Mouse (Mus musculus) hindbrain, embryonic 16.5 days (tissue): ENCODE data around the gene Ggact. TPM values are rescaled to one million over a fixed set of nuclear protein-coding genes. Genes with fewer than 3 reads are reported as not detected.

ENCODE experiments used
- ATAC-seq: fragments of 200-750 bp; cut with Nextera tagmentation; 2 replicates; pipeline ENCODE4 v1.8.0; 2017; ENCODE audit warnings: moderate TSS enrichment, moderate library complexity
- H3K27ac ChIP-seq: fragments of 300-500 bp; sonication (generic); 2 replicates; pipeline ENCODE4 v1.5.1; 2014; ENCODE audit warnings: low read depth, mild to moderate bottlenecking, control low read depth, low read length, moderate library complexity
- H3K27me3 ChIP-seq: fragments of 300-500 bp; sonication (generic); replicated peaks from 2 replicates; pipeline ENCODE4 v1.6.1; 2014; ENCODE audit warnings: low read length; ENCODE audit not compliant: control insufficient read depth, insufficient read depth
- H3K36me3 ChIP-seq: fragments of 300-500 bp; sonication (generic); 2 replicates; pipeline ENCODE4 v1.6.1; 2014; ENCODE audit warnings: mild to moderate bottlenecking, low read length, moderate library complexity, mixed read lengths; ENCODE audit not compliant: control insufficient read depth, insufficient read depth
- H3K4me1 ChIP-seq: fragments of 300-500 bp; sonication (generic); 2 replicates; pipeline ENCODE4 v1.6.1; 2014; ENCODE audit warnings: low read depth, low read length; ENCODE audit not compliant: control insufficient read depth, insufficient read depth
- H3K4me2 ChIP-seq: fragments of 300-500 bp; sonication (generic); 2 replicates; pipeline ENCODE4 v1.6.1; 2014; ENCODE audit warnings: mild to moderate bottlenecking, low read length, control low read depth, moderate library complexity
- H3K4me3 ChIP-seq: fragments of 300-500 bp; sonication (generic); 2 replicates; pipeline ENCODE4 v1.5.1; 2014; ENCODE audit warnings: mild to moderate bottlenecking, low read length, control low read depth, moderate library complexity
- H3K9ac ChIP-seq: fragments of 300-500 bp; sonication (generic); 2 replicates; pipeline ENCODE4 v1.6.1; 2014; ENCODE audit warnings: low read depth, mild to moderate bottlenecking, control low read depth, low read length, moderate library complexity
- H3K9me3 ChIP-seq: fragments of 300-500 bp; sonication (generic); 2 replicates; pipeline ENCODE4 v1.6.1; 2014; ENCODE audit warnings: mild to moderate bottlenecking, low read length, moderate library complexity; ENCODE audit not compliant: control insufficient read depth
- WGBS: fragments of 180-500 bp; shearing (Covaris S2); extraction: QIAGEN DNeasy Blood & Tissue Kit; methylation state at CpG from one replicate; pipeline ENCODE4 v1.1.7; 2014; 5-methylcytosine and 5-hydroxymethylcytosine counted together
- polyA plus RNA-seq: library from polyadenylated mRNA; unstranded; fragments of >200 nt; fragmentation: Nextera tagmentation; extraction: Ambion mirVana; gene quantifications from 2 replicates; pipeline ENCODE4 v1.2.1, GENCODE M21; 2015

Gene Ggact
- polyA plus RNA-seq: 13.6 and 14.7 TPM in 2 replicates

DNA sequence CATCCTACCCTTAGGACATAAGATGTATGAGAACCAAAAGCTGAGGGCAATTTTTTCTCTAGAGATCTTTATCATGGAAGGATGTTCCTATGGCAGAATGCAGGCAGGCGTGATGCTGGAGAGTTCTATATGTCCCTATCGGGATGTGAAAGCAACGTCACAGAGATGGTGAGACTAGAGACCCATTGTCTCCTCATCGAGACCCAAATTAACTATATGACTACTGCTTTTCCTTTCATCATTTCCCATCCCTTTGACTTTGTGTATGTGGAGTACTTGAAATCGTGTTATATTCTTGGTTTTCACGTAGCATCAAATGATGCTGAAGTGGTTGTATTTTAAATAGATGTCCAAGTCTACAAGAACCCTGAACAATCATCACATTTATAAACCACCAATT lies at the start of gene Ggact:
TSS of gene Ggact (minus strand) at position 101 of the 400 bp plus-strand sequence.
- ATAC-seq: peak; percentile 30; the same call in 1 of the 2 replicates
- H3K27ac ChIP-seq: peak within 1 kb of the TSS; percentile 46; the same call in 1 of the 2 replicates

DNA sequence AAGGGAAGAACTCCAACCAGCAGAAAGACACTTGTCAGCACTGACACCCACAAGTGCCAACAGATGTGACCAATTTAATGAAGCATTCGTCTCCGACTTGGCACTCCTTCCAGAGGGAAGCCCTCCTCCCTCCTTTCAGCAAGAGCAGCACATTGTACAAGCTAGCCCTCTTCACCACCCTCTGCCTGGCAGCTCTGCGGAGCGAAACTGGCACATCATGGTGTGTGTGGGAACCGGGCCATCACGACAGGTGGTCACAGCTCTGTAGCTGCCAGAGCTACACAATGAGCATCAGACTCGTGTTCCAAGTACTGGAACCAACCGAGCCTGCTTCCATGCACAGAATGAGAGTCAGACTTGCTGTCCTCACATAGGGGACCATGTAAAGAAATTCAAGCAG lies 44.4 kb upstream of the Ggact start:
- Histone ChIP-seq H3K9me3 (no peaks in the 10 kb centered on the region), H3K4me2 (no peak overlapping the region), H3K9ac (no peak overlapping the region), H3K27me3 (no peaks in the 10 kb centered on the region), H3K4me1 (no peaks in the 10 kb centered on the region), H3K27ac (no peak overlapping the region), H3K36me3 (no peaks in the 10 kb centered on the region), H3K4me3 (no peak overlapping the region)
- WGBS: 50% methylated on average over 8 of the region's 8 CpGs
- peak; percentile 99 for ATAC-seq

More for the DNA sequence above, at the start of gene Ggact:
- Histone ChIP-seq H3K9ac (peak within 1 kb of the TSS; percentile 72), H3K27me3 (no peaks in the 10 kb centered on the region), H3K36me3 (no peaks in the 10 kb centered on the region), H3K4me2 (peak within 1 kb of the TSS; percentile 84), H3K4me1 (peaks cover 5% of the 10 kb centered on the region; the same call in 1 of the 2 replicates), H3K4me3 (peak within 1 kb of the TSS; percentile 59), H3K9me3 (peaks cover 2% of the 10 kb centered on the region; the same call in 1 of the 2 replicates)
- 76% methylated on average over 6 of the region's 6 CpGs for WGBS

DNA sequence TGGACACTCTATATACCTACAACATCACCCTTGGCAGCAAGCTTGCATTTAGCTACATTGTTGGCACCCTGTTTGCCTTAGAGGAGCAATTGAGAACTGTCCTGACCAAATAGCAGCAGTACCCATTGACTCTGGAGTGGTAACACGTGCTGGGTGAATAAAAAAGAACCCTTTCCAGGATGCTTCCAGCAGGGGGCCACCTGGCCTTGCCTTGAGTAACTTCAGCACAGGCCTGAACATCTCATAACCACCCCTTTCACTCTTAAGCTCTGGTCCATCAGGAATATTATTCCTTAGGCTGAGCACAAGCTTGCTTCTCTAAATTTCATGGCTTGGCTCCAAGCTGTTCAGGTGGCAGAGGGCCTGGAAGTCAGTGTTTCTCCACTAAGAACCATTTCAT lies 39.8 kb upstream of the Ggact start:
- Histone ChIP-seq H3K4me1 (no peaks in the 10 kb centered on the region), H3K9me3 (no peaks in the 10 kb centered on the region), H3K27ac (no peak overlapping the region), H3K36me3 (no peaks in the 10 kb centered on the region), H3K4me3 (no peak overlapping the region), H3K27me3 (no peaks in the 10 kb centered on the region), H3K9ac (no peak overlapping the region), H3K4me2 (no peak overlapping the region)
- 0 out of 2 replicates have a peak, but pooled peaks have one; percentile 34 for ATAC-seq
- 12% methylated on average over 1 of the region's 1 CpGs for WGBS

DNA sequence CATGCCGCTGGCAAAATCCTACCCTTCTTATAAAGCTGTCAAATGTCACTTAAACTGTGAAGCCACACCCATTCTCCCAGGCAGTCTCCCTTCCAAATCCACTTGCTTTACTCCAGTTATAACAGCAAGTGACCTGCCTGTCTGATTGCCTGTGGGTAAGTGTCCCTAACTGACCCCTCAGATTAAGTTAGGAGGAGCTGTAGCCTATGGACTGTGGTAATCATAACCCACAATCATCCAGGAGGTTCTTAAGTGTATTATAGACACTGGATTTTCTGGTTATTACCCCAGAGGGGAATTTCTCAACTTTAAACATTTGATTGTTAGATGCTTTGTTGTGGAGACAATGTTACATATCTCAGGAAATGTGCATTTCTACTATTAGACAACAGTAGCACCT lies 39.0 kb upstream of the Ggact start:
- Histone ChIP-seq H3K27me3 (no peaks in the 10 kb centered on the region), H3K4me2 (no peak overlapping the region), H3K4me1 (no peaks in the 10 kb centered on the region), H3K4me3 (no peak overlapping the region), H3K27ac (no peak overlapping the region), H3K9me3 (no peaks in the 10 kb centered on the region), H3K36me3 (no peaks in the 10 kb centered on the region), H3K9ac (no peak overlapping the region)
- ATAC-seq: no peak
- 78% methylated on average over 1 of the region's 1 CpGs for WGBS

DNA sequence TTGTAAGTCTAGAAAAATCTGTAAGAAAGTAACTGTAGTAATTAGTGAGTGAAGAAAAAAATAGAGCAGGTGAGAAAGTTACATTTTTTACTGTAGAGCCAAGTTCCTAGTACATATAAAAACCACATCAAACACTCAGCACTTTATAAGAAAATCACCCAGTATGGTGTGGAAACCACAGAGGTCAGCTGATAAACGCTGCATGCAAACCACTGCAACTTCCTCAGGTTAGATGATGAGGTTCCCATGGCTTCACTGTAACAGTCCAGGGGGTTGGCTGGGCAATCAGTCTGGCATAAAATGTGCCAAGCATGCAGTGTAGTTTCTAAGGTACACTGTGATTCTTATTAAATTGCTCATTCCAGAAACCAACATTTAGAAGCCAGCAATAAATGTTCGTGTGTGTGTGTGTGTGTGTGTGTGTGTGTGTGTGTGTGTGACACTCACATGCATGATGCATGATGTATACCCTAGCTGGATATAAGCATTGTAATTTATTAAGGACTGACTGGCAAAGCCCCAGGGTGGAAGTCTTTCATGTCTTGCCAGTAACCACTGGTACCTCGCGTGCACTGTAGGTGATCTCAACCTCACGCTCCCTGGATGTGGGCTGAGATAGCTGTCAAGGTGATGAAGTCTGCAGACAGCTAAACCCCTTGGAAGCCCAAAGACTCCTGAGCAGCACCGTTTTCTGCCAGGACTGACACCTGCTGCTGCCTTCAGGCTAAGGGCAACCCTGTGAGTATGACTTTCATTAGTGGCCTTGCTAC lies 38.3 kb upstream of the Ggact start:
- H3K27ac ChIP-seq: no peak overlapping the region
- no peak overlapping the region for H3K4me2 ChIP-seq
- no peaks in the 10 kb centered on the region for H3K9me3 ChIP-seq
- 71% methylated on average over 6 of the region's 6 CpGs for WGBS
- no peaks in the 10 kb centered on the region for H3K36me3 ChIP-seq
- H3K27me3 ChIP-seq: no peaks in the 10 kb centered on the region
- no peak overlapping the region for H3K9ac ChIP-seq
- ATAC-seq: no peak
- no peak overlapping the region for H3K4me3 ChIP-seq
- H3K4me1 ChIP-seq: no peaks in the 10 kb centered on the region

GRCm38 (mm10) chr14:122950915-122951314 lies 37.4 kb upstream of the Ggact start:
- Histone ChIP-seq H3K4me3 (no peak overlapping the region), H3K9ac (no peak overlapping the region), H3K9me3 (no peaks in the 10 kb centered on the region), H3K4me2 (no peak overlapping the region), H3K36me3 (no peaks in the 10 kb centered on the region), H3K27ac (no peak overlapping the region), H3K27me3 (no peaks in the 10 kb centered on the region), H3K4me1 (no peaks in the 10 kb centered on the region)
- 86% methylated on average over 1 of the region's 1 CpGs for WGBS
- no peak for ATAC-seq

DNA sequence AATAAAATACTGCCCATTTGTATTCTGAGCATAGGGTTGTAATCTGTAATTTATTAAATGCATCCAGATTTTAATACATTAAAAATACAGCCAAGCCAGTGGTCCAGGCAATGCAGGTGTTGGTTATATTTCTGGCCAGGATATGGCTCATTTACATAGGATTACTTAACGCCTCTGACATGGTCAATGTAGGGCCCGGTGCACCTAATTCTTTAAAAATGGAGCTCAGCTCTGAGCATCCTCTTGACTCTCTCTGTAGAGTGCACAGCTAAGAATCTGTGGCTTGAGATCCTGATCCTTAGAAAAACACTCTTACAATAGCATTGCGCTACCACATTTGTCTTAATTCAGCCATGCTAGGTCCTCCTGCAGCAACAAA lies 29.9 kb upstream of the Ggact start:
- H3K9ac ChIP-seq: no peak overlapping the region
- ATAC-seq: no peak
- H3K27ac ChIP-seq: no peak overlapping the region
- no peaks in the 10 kb centered on the region for H3K9me3 ChIP-seq
- H3K4me1 ChIP-seq: no peaks in the 10 kb centered on the region
- WGBS: 83% methylated on average over 3 of the region's 3 CpGs
- no peak overlapping the region for H3K4me3 ChIP-seq
- peaks cover 9% of the 10 kb centered on the region for H3K36me3 ChIP-seq
- no peaks in the 10 kb centered on the region for H3K27me3 ChIP-seq
- no peak overlapping the region for H3K4me2 ChIP-seq

DNA sequence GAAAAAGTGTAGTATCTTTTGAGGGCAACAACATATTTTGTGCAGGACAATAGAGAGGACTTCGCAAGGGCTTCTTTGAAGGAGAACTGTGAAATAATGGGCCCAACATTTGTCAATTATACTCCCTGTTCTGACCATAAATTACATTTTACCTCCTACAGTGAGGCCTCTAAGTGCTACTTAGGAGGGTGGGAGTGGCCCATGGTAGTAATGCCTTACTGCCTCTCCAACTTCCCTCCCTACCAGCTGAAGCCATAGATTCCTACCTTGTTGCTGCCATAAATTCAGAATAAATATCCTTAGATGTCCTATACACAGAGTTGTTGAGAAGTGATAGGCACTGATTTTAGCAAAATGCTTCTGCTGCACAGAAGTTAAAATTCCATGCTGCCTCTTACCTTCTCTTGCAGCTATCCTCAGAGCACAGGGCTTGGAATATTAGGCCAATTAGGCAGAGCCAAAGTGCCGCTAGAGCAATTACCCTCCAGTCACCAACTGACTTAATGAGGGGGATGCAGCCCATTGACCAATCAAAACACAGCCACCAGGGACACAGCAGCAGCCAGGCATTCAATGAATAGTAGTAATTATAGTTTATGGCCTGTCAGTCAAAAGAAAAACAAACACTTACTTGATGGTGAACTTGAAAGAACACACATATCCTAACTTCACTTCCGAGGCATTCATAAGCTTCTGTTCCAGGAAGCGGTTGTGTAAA lies 29.4 kb upstream of the Ggact start:
- H3K27me3 ChIP-seq: no peaks in the 10 kb centered on the region
- H3K4me2 ChIP-seq: no peak overlapping the region
- 56% methylated on average over 4 of the region's 4 CpGs for WGBS
- no peak overlapping the region for H3K27ac ChIP-seq
- peaks cover 9% of the 10 kb centered on the region for H3K36me3 ChIP-seq
- no peaks in the 10 kb centered on the region for H3K4me1 ChIP-seq
- H3K9me3 ChIP-seq: no peaks in the 10 kb centered on the region
- H3K4me3 ChIP-seq: no peak overlapping the region
- no peak overlapping the region for H3K9ac ChIP-seq
- ATAC-seq: no peak

- no peak overlapping the region for H3K4me2 ChIP-seq
- 70% methylated on average over 1 of the region's 1 CpGs for WGBS
- H3K9ac ChIP-seq: no peak overlapping the region
- H3K27ac ChIP-seq: no peak overlapping the region
- no peak for ATAC-seq
- no peak overlapping the region for H3K4me3 ChIP-seq
- H3K27me3 ChIP-seq: no peaks in the 10 kb centered on the region
- peaks cover 6% of the 10 kb centered on the region for H3K36me3 ChIP-seq
- no peaks in the 10 kb centered on the region for H3K9me3 ChIP-seq
- H3K4me1 ChIP-seq: no peaks in the 10 kb centered on the region
These were observed 22.9 kb upstream of the Ggact start for GRCm38 (mm10) chr14:122936460-122936859.
